Mouse (Mus musculus): Measurements from ENCODE around the gene Cdh23. TPM values are rescaled to one million over a fixed set of nuclear protein-coding genes. Genes with fewer than 3 reads are reported as not detected.

The Cdh23 gene
- polyA plus RNA-seq, 1 experiment from 2014 or later = 0.41 TPM

- WGBS = 74% methylated on average over 12 of the region's 12 CpGs
- Histone ChIP-seq H3K4me1 (replicated peaks) (peaks cover 37% of the 10 kb centered on the region), H3K4me3 (no peak overlapping the region), H3K27me3 (ENCODE audit: insufficient read depth, poor library complexity, severe bottlenecking) (peaks cover 24% of the 10 kb centered on the region), H3K9me3 (peaks cover 2% of the 10 kb centered on the region; the same call in 1 of the 2 replicates), H3K36me3 (no peaks in the 10 kb centered on the region), H3K27ac (peak overlapping the region; percentile 64; the same call in 1 of the 2 replicates)
- peak; percentile 15 for DNase-seq (ENCODE audit: low spot score)
Measured at GRCm38 (mm10) chr10:60578738-60579538, 117.4 kb downstream of the Cdh23 start.

- Histone ChIP-seq H3K4me1 (replicated peaks) (peaks cover 34% of the 10 kb centered on the region), H3K4me3 (no peak overlapping the region), H3K36me3 (no peaks in the 10 kb centered on the region), H3K27ac (peak overlapping the region; percentile 64; the same call in 1 of the 2 replicates), H3K9me3 (peaks cover 3% of the 10 kb centered on the region; the same call in 1 of the 2 replicates), H3K27me3 (ENCODE audit: insufficient read depth, poor library complexity, severe bottlenecking) (peaks cover 20% of the 10 kb centered on the region; the same call in 1 of the 2 replicates)
- DNase-seq (ENCODE audit: low spot score) = no peak
- WGBS = 89% methylated on average over 12 of the region's 12 CpGs
Measured at GRCm38 (mm10) chr10:60577920-60578737, 118.2 kb downstream of the Cdh23 start.

DNA sequence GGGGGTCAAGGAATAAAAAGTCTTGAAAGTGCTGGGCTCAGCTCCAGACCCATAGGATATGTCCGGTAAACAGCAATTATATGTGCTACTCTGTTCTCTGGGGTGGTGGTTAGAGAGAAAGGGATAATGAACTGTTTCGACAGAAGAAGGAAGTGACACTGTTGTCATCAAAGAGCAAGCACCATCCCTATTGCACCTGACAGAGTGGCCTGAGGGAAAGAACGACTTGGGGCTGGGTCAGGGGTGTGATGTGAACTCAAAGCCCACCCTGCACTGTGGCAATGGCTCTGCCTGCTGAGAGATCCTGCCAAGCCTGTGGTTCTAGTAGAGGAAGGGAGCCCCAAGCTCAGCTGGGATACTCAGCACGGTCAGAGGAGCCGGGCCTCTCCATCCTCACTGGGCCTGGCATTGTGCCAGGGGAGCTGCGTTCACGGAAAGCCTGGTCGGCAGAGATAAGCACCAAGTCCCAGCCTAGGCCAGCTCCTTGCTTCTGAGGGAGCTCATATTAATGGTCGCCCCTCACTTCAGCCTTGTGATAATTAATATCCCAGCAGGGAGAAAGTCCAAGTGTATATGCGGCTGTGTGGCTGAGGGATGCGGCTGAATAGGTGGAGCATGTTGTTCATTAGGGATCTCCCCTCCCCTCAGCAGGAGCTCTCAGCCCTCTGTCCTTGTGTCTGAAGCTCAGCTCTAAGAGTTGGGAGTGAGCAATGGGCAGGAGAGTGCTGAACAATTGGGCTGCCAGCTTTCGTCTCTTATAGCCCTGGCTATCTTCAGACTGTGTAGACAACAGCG, 119.0 kb downstream of the Cdh23 start:
- peaks cover 15% of the 10 kb centered on the region; the same call in 1 of the 2 replicates for H3K27me3 ChIP-seq (ENCODE audit: insufficient read depth, poor library complexity, severe bottlenecking)
- peaks cover 28% of the 10 kb centered on the region for H3K4me1 ChIP-seq (replicated peaks)
- peaks cover 3% of the 10 kb centered on the region; the same call in 1 of the 2 replicates for H3K9me3 ChIP-seq
- H3K36me3 ChIP-seq = no peaks in the 10 kb centered on the region
- H3K27ac ChIP-seq = no peak overlapping the region
- no peak overlapping the region for H3K4me3 ChIP-seq
- no peak for DNase-seq (ENCODE audit: low spot score)
- 80% methylated on average over 13 of the region's 13 CpGs for WGBS

- 86% methylated on average over 3 of the region's 3 CpGs for WGBS
- no peak overlapping the region for H3K4me3 ChIP-seq
- H3K9me3 ChIP-seq = peaks cover 3% of the 10 kb centered on the region; the same call in 1 of the 2 replicates
- DNase-seq (ENCODE audit: low spot score) = no peak
- 0 out of 2 replicates have a peak, but pooled peaks cover 7% of the 10 kb centered on the region for H3K27me3 ChIP-seq (ENCODE audit: insufficient read depth, poor library complexity, severe bottlenecking)
- no peak overlapping the region for H3K27ac ChIP-seq
- H3K36me3 ChIP-seq = no peaks in the 10 kb centered on the region
- peaks cover 25% of the 10 kb centered on the region for H3K4me1 ChIP-seq (replicated peaks)
Measured at GRCm38 (mm10) chr10:60574851-60575250, 121.4 kb downstream of the Cdh23 start.

DNA sequence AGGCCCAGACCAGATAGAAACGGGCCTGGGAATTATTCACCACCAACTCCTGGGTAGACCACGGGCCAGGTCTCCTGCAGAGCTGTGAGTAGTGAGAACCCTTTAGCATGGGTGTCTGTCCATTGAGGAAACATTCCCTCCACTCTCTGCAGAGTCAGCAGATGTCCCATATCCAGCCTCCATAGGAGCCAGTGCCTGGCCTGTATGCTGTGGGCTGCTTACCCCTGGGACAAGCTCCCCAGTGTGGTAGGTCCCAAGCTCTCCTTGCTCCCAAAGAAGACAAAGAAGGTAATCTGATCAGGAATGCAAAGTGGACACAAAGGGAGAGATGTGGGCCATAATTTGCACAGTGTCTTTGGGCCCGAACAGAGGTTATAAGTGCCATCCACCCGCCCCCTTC, 124.8 kb downstream of the Cdh23 start:
- peaks cover 3% of the 10 kb centered on the region; the same call in 1 of the 2 replicates for H3K9me3 ChIP-seq
- no peak overlapping the region for H3K27ac ChIP-seq
- DNase-seq (ENCODE audit: low spot score) = no peak
- H3K4me3 ChIP-seq = no peak overlapping the region
- peaks cover 15% of the 10 kb centered on the region for H3K4me1 ChIP-seq (replicated peaks)
- peaks cover 22% of the 10 kb centered on the region for H3K27me3 ChIP-seq (ENCODE audit: insufficient read depth, poor library complexity, severe bottlenecking)
- H3K36me3 ChIP-seq = no peaks in the 10 kb centered on the region
- WGBS = 83% methylated on average over 4 of the region's 4 CpGs

DNA sequence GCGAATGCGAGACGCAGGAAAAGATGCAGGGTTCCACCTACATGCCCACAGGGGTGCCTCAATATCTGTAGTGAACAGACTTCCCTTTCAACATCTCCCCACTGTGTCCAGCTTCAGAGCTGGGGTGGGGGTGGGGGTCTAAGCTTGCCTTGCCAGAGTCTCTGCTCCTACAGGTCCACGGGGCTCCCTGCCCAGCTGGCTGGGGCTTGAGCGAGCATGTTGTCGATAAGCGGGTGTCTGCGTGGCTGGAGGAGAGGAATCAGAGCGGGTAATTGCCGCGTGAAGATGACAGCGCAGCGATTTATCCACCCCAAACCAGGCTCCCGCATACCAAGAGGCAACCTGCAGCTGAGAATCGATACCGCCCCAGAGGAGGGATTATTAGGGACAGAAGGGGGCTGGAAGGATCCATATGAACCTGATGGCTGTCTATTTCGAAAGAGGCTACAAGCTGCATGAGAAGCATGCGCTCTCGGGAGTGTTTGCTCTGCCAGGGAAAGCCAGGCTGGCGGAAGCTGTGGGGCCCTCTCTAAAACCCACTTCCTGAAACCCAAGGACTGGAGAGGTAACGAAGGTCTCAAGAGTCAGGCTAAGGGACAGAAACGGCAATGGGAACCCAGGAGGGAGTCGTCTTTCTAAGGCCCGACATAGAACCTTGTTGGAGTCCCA, 129.8 kb downstream of the Cdh23 start:
- Histone ChIP-seq H3K4me3 (peak overlapping the region; percentile 9; the same call in 1 of the 2 replicates), H3K27ac (0 out of 2 replicates have a peak overlapping the region, but pooled peaks have one; percentile 29), H3K9me3 (no peaks in the 10 kb centered on the region), H3K4me1 (replicated peaks) (peaks cover 26% of the 10 kb centered on the region), H3K36me3 (no peaks in the 10 kb centered on the region), H3K27me3 (ENCODE audit: insufficient read depth, poor library complexity, severe bottlenecking) (peaks cover 27% of the 10 kb centered on the region)
- 47% methylated on average over 24 of the region's 24 CpGs for WGBS
- peak; percentile 10 for DNase-seq (ENCODE audit: low spot score)

DNA sequence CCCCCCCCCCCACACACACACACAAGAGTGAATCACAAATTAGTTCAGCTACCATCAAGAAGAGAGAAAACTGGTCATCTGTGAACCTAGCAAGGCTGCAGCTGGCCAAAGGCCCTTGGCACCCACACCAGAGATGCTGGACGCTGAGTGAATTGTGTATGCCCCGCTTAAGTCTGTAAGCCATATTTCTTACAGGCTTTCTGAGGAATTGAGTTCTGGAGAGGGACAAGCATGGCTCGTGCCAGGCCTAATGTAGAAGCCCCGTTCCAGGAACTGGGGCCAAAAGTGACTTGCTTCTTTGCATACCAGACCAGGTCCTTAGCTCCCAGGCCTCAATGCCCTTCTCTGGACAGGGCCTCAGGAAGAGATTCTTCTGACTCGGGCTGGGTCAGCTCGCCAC, 132.2 kb downstream of the Cdh23 start:
- peaks cover 27% of the 10 kb centered on the region for H3K27me3 ChIP-seq (ENCODE audit: insufficient read depth, poor library complexity, severe bottlenecking)
- no peaks in the 10 kb centered on the region for H3K36me3 ChIP-seq
- WGBS = 76% methylated on average over 6 of the region's 6 CpGs
- no peak for DNase-seq (ENCODE audit: low spot score)
- no peak overlapping the region for H3K27ac ChIP-seq
- no peak overlapping the region for H3K4me3 ChIP-seq
- no peaks in the 10 kb centered on the region for H3K9me3 ChIP-seq
- peaks cover 24% of the 10 kb centered on the region for H3K4me1 ChIP-seq (replicated peaks)

DNA sequence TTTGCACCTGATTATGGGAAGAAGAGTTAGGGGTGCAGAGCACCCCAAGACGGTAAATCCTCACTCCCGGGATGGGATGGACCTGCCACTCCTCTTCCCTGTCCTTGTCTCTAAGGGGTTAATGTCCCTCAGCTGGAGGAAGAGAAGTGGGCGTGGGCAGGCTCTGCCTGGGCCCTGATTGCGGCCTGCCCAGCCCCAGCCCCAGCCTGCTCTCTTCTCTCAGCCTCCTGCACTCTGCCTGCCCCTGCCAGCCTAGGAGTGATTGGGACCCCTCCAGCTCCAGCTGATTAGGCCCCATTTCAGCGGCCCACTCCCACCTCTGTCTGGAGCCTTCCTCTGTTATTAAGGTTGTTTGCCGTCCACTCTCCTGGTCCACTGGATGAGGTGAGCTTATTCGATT, 133.3 kb downstream of the Cdh23 start:
- Histone ChIP-seq H3K4me3 (no peak overlapping the region), H3K9me3 (no peaks in the 10 kb centered on the region), H3K36me3 (no peaks in the 10 kb centered on the region), H3K27ac (peak overlapping the region; percentile 8; the same call in 1 of the 2 replicates), H3K27me3 (ENCODE audit: insufficient read depth, poor library complexity, severe bottlenecking) (peaks cover 24% of the 10 kb centered on the region), H3K4me1 (replicated peaks) (peaks cover 35% of the 10 kb centered on the region)
- WGBS = 23% methylated on average over 7 of the region's 7 CpGs
- no peak for DNase-seq (ENCODE audit: low spot score)

DNA sequence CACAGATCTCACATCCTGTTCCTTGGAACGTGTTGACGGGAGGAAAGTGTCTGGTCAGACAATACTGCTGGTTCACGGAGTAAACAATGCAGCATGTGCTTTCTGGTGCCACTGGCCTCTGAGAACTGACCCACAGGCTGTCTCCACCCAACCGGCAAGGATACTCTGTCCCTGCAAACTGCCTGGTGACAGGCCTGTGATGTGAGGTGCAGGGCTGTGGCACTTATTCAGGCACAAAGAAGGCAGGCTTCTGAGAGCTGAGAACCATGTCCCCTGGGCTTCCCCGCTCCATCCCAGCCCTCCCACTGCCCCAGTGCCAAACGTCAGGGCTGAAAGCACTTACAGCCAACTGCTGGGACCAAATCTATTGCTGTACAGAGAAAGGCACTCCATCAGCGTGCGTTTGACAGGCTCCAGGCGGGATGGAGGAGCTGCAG, 137.8 kb downstream of the Cdh23 start:
- 29% methylated on average over 9 of the region's 9 CpGs for WGBS

DNA sequence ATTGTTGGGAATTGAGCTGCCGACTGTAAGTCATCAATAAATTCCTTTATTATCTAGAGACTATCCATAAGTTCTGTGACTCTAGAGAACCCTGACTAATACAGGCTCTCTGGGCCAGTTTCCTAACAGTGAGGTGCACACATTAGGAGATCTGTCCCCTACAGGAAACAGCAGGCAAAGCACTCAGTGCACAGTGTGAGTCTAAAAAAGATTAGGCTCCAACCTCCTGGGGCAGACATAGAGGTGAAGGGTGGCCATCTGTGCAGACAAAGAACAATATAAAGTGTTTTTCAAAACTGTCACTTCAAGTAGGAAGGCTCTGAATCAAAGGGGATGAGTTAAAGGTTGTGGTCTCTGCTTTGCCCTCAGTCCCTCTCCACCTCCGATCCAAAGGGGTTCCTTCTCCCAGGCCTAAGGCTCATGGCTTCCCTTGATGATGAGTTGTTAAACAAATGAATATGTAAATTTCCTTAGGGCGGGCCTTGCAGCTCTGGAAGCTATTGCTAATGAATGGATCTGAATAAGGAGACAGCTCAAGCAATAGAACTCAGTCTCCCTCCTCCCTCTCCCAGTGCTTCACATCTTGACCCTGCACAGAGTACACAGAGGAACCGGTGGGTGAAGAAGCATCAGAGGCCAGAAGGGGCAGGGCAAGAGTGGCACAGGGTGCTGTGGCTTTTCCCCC, 143.2 kb downstream of the Cdh23 start:
- Histone ChIP-seq H3K4me3 (no peak overlapping the region), H3K36me3 (no peaks in the 10 kb centered on the region), H3K4me1 (replicated peaks) (peaks cover 11% of the 10 kb centered on the region), H3K9me3 (no peaks in the 10 kb centered on the region), H3K27me3 (ENCODE audit: insufficient read depth, poor library complexity, severe bottlenecking) (no peaks in the 10 kb centered on the region), H3K27ac (0 out of 2 replicates have a peak overlapping the region, but pooled peaks have one; percentile 50)
- 67% methylated on average over 4 of the region's 4 CpGs for WGBS
- DNase-seq (ENCODE audit: low spot score) = no peak

More for the DNA sequence above, 137.8 kb downstream of the Cdh23 start:
- peak overlapping the region; percentile 77 for H3K27ac ChIP-seq
- H3K4me1 ChIP-seq (replicated peaks) = peaks cover 26% of the 10 kb centered on the region
- no peaks in the 10 kb centered on the region for H3K36me3 ChIP-seq
- H3K9me3 ChIP-seq = no peaks in the 10 kb centered on the region
- H3K27me3 ChIP-seq (ENCODE audit: insufficient read depth, poor library complexity, severe bottlenecking) = no peaks in the 10 kb centered on the region
- H3K4me3 ChIP-seq = no peak overlapping the region
- DNase-seq (ENCODE audit: low spot score) = peak; percentile 22

DNA sequence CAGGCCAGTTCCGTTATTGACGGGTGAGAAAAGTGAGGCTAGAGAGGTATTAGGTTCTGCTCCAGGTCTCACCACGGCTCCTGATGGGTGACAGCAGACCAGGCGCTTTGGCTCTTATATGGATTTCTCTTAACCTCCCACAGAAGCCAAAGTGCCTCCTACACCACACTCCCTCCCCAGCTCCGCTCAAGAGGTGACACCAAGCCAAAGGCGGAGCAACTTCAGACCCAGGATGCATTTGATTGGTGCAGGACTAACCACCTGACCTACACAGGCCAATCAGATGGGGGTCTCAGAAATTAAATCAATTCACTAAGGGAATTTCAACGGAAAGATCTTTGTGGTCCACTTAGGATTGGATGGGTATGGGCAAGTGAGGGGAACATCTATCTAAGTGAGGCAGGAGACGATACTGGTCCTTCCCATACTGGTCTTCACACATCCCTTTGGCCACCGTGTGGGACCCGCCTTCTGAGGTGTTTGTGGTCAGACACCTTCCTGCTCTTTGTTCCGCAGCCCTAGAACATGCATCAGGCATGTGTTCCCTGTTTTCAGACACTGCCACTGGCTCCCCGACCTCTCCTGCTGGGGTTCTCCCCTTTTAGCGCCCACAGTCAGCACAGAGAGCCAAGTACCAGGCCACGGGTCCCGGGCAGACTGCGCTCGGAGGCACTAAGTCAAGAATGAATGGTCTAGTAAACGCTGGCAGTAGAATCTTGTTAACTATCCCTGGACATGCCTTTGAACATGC, 157.0 kb downstream of the Cdh23 start:
- no peak for DNase-seq (ENCODE audit: low spot score)
- WGBS = 80% methylated on average over 18 of the region's 18 CpGs

More for the DNA sequence above, 157.0 kb downstream of the Cdh23 start:
- peaks cover 6% of the 10 kb centered on the region for H3K4me1 ChIP-seq (replicated peaks)
- H3K36me3 ChIP-seq = no peaks in the 10 kb centered on the region
- no peak overlapping the region for H3K27ac ChIP-seq
- no peaks in the 10 kb centered on the region for H3K9me3 ChIP-seq
- H3K27me3 ChIP-seq (ENCODE audit: insufficient read depth, poor library complexity, severe bottlenecking) = peaks cover 4% of the 10 kb centered on the region; the same call in 1 of the 2 replicates
- H3K4me3 ChIP-seq = no peak overlapping the region

All from hindbrain, embryonic 10.5 days (tissue).